Mouse (Mus musculus): ENCODE results near the gene Hist1h2ac.
A peak's percentile ranks its signal among the peaks of the same experiment; 100 is the strongest.

Gene Hist1h2ac

GRCm38 (mm10) chr13:23700786-23701520 is 17.2 kb upstream of the Hist1h2ac start:
- peak; percentile 65 for DNase-seq (ENCODE audit: extremely low read depth, insufficient read length, low spot score)

- no peak for DNase-seq (ENCODE audit: extremely low read depth, insufficient read length, low spot score)
Observed at GRCm38 (mm10) chr13:23699767-23700166, 16.0 kb upstream of the Hist1h2ac start.

GRCm38 (mm10) chr13:23698996-23699395 is 15.2 kb upstream of the Hist1h2ac start:
- DNase-seq (ENCODE audit: extremely low read depth, insufficient read length, low spot score) = no peak

- DNase-seq (ENCODE audit: extremely low read depth, insufficient read length, low spot score) = peak; percentile 96
Observed at GRCm38 (mm10) chr13:23698300-23698693, 14.5 kb upstream of the Hist1h2ac start, which contains the start of gene Hist1h4c. Gene Hist1h4c (minus strand): TSS chr13:23698454.

- peak; percentile 88 for DNase-seq (ENCODE audit: extremely low read depth, insufficient read length, low spot score)
Observed at GRCm38 (mm10) chr13:23697491-23698299, 13.9 kb upstream of the Hist1h2ac start.

GRCm38 (mm10) chr13:23696061-23696474 is 12.3 kb upstream of the Hist1h2ac start:
- peak; percentile 32 for DNase-seq (ENCODE audit: extremely low read depth, insufficient read length, low spot score)

- no peak for DNase-seq (ENCODE audit: extremely low read depth, insufficient read length, low spot score)
Observed at GRCm38 (mm10) chr13:23695514-23695913, 11.8 kb upstream of the Hist1h2ac start, which contains the start of gene Hist1h1t. Gene Hist1h1t (plus strand): TSS chr13:23695814.

GRCm38 (mm10) chr13:23694956-23695355 is 11.2 kb upstream of the Hist1h2ac start:
- DNase-seq (ENCODE audit: extremely low read depth, insufficient read length, low spot score) = no peak

GRCm38 (mm10) chr13:23693856-23694440 is 10.2 kb upstream of the Hist1h2ac start:
- no peak for DNase-seq (ENCODE audit: extremely low read depth, insufficient read length, low spot score)

- no peak for DNase-seq (ENCODE audit: extremely low read depth, insufficient read length, low spot score)
Observed at GRCm38 (mm10) chr13:23689459-23689858, 5.7 kb upstream of the Hist1h2ac start.

GRCm38 (mm10) chr13:23688956-23689355 is 5.2 kb upstream of the Hist1h2ac start:
- no peak for DNase-seq (ENCODE audit: extremely low read depth, insufficient read length, low spot score)

- no peak for DNase-seq (ENCODE audit: extremely low read depth, insufficient read length, low spot score)
Observed at GRCm38 (mm10) chr13:23687907-23688306, 4.2 kb upstream of the Hist1h2ac start.

GRCm38 (mm10) chr13:23687181-23687580 is 3.4 kb upstream of the Hist1h2ac start:
- no peak for DNase-seq (ENCODE audit: extremely low read depth, insufficient read length, low spot score)

GRCm38 (mm10) chr13:23685966-23686365 is 2.2 kb upstream of the Hist1h2ac start:
- DNase-seq (ENCODE audit: extremely low read depth, insufficient read length, low spot score) = peak; percentile 36

- peak; percentile 61 for DNase-seq (ENCODE audit: extremely low read depth, insufficient read length, low spot score)
Observed at GRCm38 (mm10) chr13:23685121-23685861, 1.5 kb upstream of the Hist1h2ac start.

GRCm38 (mm10) chr13:23684295-23684945 is 672 bp upstream of the Hist1h2ac start:
- DNase-seq (ENCODE audit: extremely low read depth, insufficient read length, low spot score) = peak; percentile 81

- peak; percentile 72 for DNase-seq (ENCODE audit: extremely low read depth, insufficient read length, low spot score)
Observed at GRCm38 (mm10) chr13:23682947-23683754, 597 bp downstream of the Hist1h2ac start.

GRCm38 (mm10) chr13:23682623-23682946 is 1.2 kb downstream of the Hist1h2ac start:
- DNase-seq (ENCODE audit: extremely low read depth, insufficient read length, low spot score) = peak; percentile 48

GRCm38 (mm10) chr13:23681990-23682582 is 1.7 kb downstream of the Hist1h2ac start:
- peak; percentile 58 for DNase-seq (ENCODE audit: extremely low read depth, insufficient read length, low spot score)

All from 3134 (cell line).